Mouse (Mus musculus) neural tube, embryonic 12.5 days (tissue): ENCODE results near the gene Gm4064. TPM values are rescaled to one million over a fixed set of nuclear protein-coding genes. Genes with fewer than 3 reads are reported as not detected.
"Not testable (repeated sequence)": the region's sequence is repeated elsewhere in the genome, so short reads cannot be mapped to it uniquely, and the experiment has no call there.

Experiments
- ATAC-seq: fragments of 200-750 bp; cut with Nextera tagmentation; 2 replicates; pipeline ENCODE4 v1.8.0; 2017; ENCODE audit warnings: low read depth, mild to moderate bottlenecking, moderate TSS enrichment, moderate library complexity; ENCODE audit not compliant: low FRiP score
- H3K27ac ChIP-seq: fragments of 300-500 bp; sonication (generic); 2 replicates; pipeline ENCODE4 v1.5.1; 2016
- H3K27me3 ChIP-seq: fragments of 300-500 bp; sonication (generic); replicated peaks from 2 replicates; pipeline ENCODE4 v1.6.1; 2016; ENCODE audit warnings: mild to moderate bottlenecking
- H3K36me3 ChIP-seq: fragments of 300-500 bp; sonication (generic); 2 replicates; pipeline ENCODE4 v1.6.1; 2016; ENCODE audit warnings: mild to moderate bottlenecking
- H3K4me1 ChIP-seq: fragments of 300-500 bp; sonication (generic); 2 replicates; pipeline ENCODE4 v1.6.1; 2016
- H3K4me2 ChIP-seq: fragments of 300-500 bp; sonication (generic); replicated peaks from 2 replicates; pipeline ENCODE4 v1.6.1; 2016; ENCODE audit warnings: mild to moderate bottlenecking
- H3K4me3 ChIP-seq: fragments of 300-500 bp; sonication (generic); 2 replicates; pipeline ENCODE4 v1.5.1; 2016
- H3K9ac ChIP-seq: fragments of 300-500 bp; sonication (generic); 2 replicates; pipeline ENCODE4 v1.6.1; 2016; ENCODE audit warnings: mild to moderate bottlenecking
- H3K9me3 ChIP-seq: fragments of 300-500 bp; sonication (generic); 2 replicates; pipeline ENCODE4 v1.6.1; 2016; ENCODE audit warnings: mild to moderate bottlenecking
- WGBS: fragments of 180-500 bp; shearing (Covaris S2); methylation state at CpG from one replicate; pipeline ENCODE4 v1.1.7; 2016; 5-methylcytosine and 5-hydroxymethylcytosine counted together
- polyA plus RNA-seq: library from polyadenylated mRNA; unstranded; fragments of >200 nt; fragmentation: Nextera tagmentation; extraction: Ambion mirVana; gene quantifications from 2 replicates; pipeline ENCODE4 v1.2.1, GENCODE M21; 2016

Gm4064 gene
- not detected in 2 replicates for polyA plus RNA-seq

DNA sequence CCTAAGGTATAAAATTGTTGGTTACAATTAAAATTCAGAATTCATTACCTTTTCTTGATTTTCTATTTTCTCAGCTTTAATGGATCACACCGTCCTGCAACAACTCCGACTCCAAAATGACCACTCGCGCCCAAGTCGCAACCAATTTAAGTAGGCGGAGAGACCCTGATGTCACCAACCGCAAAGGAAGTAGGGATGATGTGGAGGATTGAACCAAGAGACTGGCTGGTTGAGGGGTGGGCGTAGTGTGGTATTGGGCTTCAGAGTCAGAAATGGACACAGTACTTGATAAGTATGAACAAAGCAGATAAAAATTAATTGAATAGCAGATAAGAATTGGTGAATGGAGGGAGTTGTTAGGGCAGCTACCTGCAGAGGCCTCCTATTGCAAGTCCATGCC is at the start of gene Gm4064:
TSS of gene Gm4064 (minus strand) at position 101 of the 400 bp plus-strand sequence.
- H3K27me3 ChIP-seq, H3K9ac ChIP-seq, H3K4me2 ChIP-seq, H3K9me3 ChIP-seq, H3K4me1 ChIP-seq, ATAC-seq, H3K4me3 ChIP-seq, H3K36me3 ChIP-seq, H3K27ac ChIP-seq: not testable (repeated sequence)
- no CpG with 5 or more reads among the region's 8 CpGs for WGBS

DNA sequence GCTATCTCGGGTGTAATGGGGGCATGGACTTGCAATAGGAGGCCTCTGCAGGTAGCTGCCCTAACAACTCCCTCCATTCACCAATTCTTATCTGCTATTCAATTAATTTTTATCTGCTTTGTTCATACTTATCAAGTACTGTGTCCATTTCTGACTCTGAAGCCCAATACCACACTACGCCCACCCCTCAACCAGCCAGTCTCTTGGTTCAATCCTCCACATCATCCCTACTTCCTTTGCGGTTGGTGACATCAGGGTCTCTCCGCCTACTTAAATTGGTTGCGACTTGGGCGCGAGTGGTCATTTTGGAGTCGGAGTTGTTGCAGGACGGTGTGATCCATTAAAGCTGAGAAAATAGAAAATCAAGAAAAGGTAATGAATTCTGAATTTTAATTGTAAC is 34.4 kb upstream of the Gm4064 start, which contains the start of the genes Rbmy and Gm10256:
TSS of gene Rbmy (plus strand) at position 301 of the 400 bp plus-strand sequence.
TSS of gene Gm10256 (plus strand) at position 320 of the 400 bp plus-strand sequence.
- H3K36me3 ChIP-seq, H3K9me3 ChIP-seq, H3K4me3 ChIP-seq, H3K27me3 ChIP-seq, H3K9ac ChIP-seq, H3K4me2 ChIP-seq, ATAC-seq, H3K27ac ChIP-seq, H3K4me1 ChIP-seq: not testable (repeated sequence)
- WGBS, result no CpG with 5 or more reads among the region's 9 CpGs

Other genes starting within 250 kb of the Gm4064 start
- gene H2al2c, start 197.1 kb downstream of the Gm4064 start, polyA plus RNA-seq, result not detected in 2 replicates
- not detected in 2 replicates for gene Sry, start 132.5 kb downstream of the Gm4064 start, polyA plus RNA-seq
- gene H2al2b, start 75.5 kb downstream of the Gm4064 start, polyA plus RNA-seq, result not detected in 2 replicates
- not detected in 2 replicates for gene Rbmy, start 34.5 kb upstream of the Gm4064 start, polyA plus RNA-seq
- not detected in 2 replicates for gene Gm10256, start 34.5 kb upstream of the Gm4064 start, polyA plus RNA-seq
- gene Gm10352, start 104.8 kb upstream of the Gm4064 start, polyA plus RNA-seq, result 0.16 TPM in 1 of 2 replicates, not detected in the other
- gene Gm29289, start 136.4 kb upstream of the Gm4064 start, polyA plus RNA-seq, result not detected in 2 replicates